Mouse (Mus musculus) erythroid progenitor cell, adult 5-6 weeks (primary cell): Measurements from ENCODE around the gene Piezo1. TPM values are rescaled to one million over a fixed set of nuclear protein-coding genes. Genes with fewer than 3 reads are reported as not detected.

ENCODE experiments used
- ATAC-seq: replicated peaks from 2 replicates; pipeline ENCODE4 v1.8.0; 2016; ENCODE audit warnings: moderate number of reproducible peaks, mild to moderate bottlenecking, moderate TSS enrichment, inconsistent platforms; ENCODE audit not compliant: poor library complexity, low FRiP score, severe bottlenecking
- total RNA-seq, 2 experiments: library from RNA; stranded (forward) in 1 of 2; stranded (reverse) in 1 of 2; fragments of 150-400 nt in 1 of 2; fragments of 186-747, 209-891 nt in 1 of 2; gene quantifications; 2 replicates each; pipeline versions ENCODE4 v1.2.3 to v1.2.4; 2015 to 2017; ENCODE audit warnings: low replicate concordance in 2 of 2

Gene Piezo1
- total RNA-seq, 2 experiments from 2014 or later = 31.8 to 43.2 TPM

DNA sequence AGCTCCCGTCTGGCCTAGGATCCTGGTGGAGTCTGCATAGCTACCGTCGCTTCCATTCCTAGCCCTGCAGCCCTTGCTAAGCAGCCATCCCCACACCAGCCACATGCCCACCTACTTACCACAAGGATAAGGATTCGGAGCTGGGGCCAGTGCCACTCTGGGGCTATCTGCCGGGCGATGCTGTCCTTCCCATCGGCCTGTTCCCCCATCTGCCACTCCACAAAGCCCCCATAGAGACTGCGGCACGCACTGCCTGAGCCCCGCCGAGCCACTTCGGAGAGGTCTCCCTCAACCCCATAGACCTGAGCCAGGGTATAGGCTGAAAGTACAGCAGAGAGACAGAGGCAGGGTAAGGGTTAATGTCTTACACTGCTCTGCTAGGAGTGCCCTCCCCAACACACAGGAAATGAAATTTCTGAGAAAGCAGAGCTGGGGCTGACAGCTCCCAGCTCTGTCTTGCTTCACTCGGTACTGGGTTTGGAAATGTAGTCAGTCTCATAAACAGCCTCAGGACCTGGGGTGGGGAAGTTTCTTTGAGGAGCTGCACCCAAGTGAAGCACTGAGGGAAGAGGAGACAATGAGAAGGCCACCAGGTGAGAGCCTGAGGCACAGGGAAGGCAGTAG lies 113.3 kb downstream of the Piezo1 start:
- ATAC-seq = no peak

DNA sequence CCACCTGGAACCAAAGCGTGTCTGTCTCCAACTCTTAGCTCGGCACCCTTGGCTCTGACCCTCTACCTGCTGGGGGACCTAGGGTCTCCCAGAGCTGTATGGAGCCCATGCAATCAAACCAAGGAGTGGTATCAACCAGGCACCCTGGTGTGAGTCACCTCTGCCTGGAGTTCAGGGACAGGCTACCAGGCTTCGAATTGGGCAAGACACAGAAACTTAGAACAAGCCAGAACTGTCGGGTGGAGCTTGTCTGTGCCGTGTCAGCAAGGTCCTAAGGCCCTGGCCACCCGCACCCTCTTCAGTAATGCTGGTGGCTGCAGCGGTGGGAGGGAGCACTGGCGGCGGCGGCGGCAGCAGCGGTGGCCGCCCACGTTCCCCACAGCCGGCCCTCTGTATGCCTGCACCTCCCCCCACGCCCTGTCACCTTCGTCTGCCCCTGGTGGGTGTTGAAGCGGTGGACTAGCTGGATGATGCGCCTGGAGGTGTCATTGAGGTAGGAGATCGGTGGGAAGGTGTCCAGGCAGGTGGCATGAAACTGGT lies 114.5 kb downstream of the Piezo1 start:
- ATAC-seq = no peak

DNA sequence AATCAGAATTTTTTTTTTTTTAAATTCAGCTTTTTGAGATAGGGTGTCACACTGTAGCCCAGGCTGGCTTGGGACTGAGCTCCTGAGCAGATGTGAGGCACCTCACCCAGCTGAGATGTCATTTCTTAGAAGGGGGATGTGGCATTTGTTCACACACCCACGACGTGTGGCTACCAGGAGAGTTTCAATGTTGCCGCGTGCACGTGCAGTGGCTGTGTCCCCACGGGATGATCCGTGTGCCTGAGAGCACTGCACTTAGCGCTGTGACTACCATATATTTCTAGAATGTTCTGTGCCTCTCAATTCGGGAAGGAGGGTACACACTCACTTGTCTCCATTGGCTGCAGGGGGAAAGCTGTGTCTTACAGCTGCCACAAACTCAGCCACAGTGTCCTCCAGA lies 115.0 kb downstream of the Piezo1 start:
- no peak for ATAC-seq

DNA sequence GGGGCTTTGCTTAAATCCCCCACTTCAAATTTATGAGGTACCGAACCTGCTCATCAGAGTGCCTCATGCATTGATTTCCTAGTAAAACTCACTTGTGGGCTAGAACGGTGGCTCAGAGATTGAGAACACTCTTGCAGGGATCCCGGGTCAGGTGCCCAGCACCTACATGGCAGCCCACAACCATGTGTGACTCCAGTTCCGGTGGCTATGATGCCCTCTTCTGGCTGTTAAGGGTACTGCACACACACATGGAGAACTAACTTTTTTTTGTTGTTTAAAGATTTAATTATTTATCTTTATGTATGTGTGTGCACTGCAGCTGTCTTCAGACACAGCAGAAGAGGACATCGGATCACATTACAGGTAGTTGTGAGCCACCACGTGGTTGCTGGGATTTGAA lies 115.8 kb downstream of the Piezo1 start:
- ATAC-seq = no peak

DNA sequence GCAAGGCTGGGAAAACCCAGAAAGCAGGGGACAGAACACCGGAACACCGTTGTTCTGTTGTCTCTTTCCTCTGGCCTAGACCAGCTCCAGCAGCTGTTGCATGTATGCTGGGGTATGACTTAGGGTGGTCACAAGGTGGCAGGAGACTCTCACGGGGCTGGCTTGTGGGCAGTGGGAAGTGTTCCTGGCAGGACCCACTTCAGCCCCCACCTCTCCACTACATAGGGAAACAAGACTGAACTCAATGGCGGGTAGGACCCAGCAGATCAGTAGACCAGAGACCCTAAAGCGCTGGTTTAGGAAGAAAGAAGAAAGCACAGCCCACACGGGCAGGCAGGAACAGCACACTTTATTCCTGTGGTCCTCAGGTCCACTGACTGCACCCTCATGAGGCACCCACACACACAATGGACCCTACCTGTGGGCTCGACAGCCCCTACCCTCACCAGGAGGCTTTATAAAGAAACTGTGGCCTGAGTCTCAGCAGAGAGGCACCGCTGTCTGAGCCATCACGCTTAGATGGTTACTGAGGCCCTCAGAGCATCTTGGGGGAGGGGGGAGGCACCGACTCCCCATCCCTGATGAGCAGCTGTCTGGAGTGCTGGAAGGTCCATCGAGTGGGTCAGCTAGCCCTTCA lies 117.7 kb downstream of the Piezo1 start:
- ATAC-seq = no peak

DNA sequence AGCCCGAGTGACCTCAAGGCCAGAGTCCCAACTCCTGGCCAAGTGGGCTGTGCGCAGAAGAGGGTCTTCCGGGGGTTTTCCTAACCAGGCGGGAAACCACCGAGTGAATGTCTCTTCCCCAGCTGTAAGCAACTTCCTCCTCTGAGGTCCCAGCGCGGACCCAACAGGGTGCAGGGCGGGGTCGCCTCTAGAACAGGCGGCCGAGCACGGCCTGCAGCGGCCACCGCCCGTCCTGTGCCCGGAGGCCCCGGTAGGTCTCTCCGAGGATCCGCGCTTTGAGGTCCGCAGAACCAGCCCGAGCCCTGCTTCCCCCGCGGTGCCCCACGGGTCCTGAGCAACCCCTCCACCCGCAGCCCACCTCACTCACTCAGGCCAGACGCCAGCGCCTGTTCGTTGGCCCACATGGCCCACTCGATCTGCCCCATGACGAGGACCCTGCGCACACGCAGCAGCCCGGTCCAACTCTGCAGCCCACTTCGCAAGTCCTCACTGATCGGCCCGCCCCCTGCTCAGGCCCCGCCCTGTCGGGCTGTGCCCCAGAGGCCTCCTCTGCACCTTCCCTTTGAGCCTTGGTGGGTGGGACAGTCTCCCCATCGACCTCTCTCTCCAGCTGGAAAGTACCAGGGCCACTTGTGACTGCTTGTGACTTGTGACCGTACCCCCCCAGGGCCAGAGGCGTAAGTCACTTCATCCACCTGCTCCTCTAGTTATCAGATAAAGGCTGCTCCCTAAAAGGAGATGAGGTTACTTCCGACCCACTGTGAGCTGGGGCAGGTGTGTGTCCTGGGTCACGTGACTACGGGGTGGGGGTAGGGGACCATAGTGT lies 118.5 kb downstream of the Piezo1 start, which contains the start of gene Cyba:
TSS of gene Cyba (minus strand) at position 488 of the 826 bp plus-strand sequence.
- no peak for ATAC-seq

Other genes with a start within 250 kb of the Piezo1 start
- not detected in 2 replicates for gene Trhr2, start 190.6 kb downstream of the Piezo1 start, total RNA-seq (2015; ENCODE audit: low replicate concordance)
- not detected in 2 replicates for gene Trhr2, start 190.6 kb downstream of the Piezo1 start, total RNA-seq (2017; ENCODE audit: low replicate concordance)
- gene Zc3h18, start 174.7 kb downstream of the Piezo1 start, total RNA-seq (2015; ENCODE audit: low replicate concordance) = 32.3 and 32.8 TPM in 2 replicates
- 57.9 and 58.0 TPM in 2 replicates for gene Zc3h18, start 174.7 kb downstream of the Piezo1 start, total RNA-seq (2017; ENCODE audit: low replicate concordance)
- gene Il17c, start 129.3 kb downstream of the Piezo1 start, total RNA-seq (2015; ENCODE audit: low replicate concordance) = not detected in 2 replicates
- not detected in 2 replicates for gene Il17c, start 129.3 kb downstream of the Piezo1 start, total RNA-seq (2017; ENCODE audit: low replicate concordance)
- 73.9 and 89.3 TPM in 2 replicates for gene Cyba, start 118.4 kb downstream of the Piezo1 start, total RNA-seq (2015; ENCODE audit: low replicate concordance)
- gene Cyba, start 118.4 kb downstream of the Piezo1 start, total RNA-seq (2017; ENCODE audit: low replicate concordance) = 35.7 TPM in 2 replicates
- not detected in 2 replicates for gene Mvd, start 107.9 kb downstream of the Piezo1 start, total RNA-seq (2015; ENCODE audit: low replicate concordance)
- gene Mvd, start 107.9 kb downstream of the Piezo1 start, total RNA-seq (2017; ENCODE audit: low replicate concordance) = 1.8 and 2.1 TPM in 2 replicates
- not detected in 2 replicates for gene Snai3, start 90.6 kb downstream of the Piezo1 start, total RNA-seq (2015; ENCODE audit: low replicate concordance)
- not detected in 2 replicates for gene Snai3, start 90.6 kb downstream of the Piezo1 start, total RNA-seq (2017; ENCODE audit: low replicate concordance)
- gene Rnf166, start 75.3 kb downstream of the Piezo1 start, total RNA-seq (2015; ENCODE audit: low replicate concordance) = 15.5 and 20.9 TPM in 2 replicates
- gene Rnf166, start 75.3 kb downstream of the Piezo1 start, total RNA-seq (2017; ENCODE audit: low replicate concordance) = 6.8 and 12.5 TPM in 2 replicates
- gene Ctu2, start 75.2 kb downstream of the Piezo1 start, total RNA-seq (2015; ENCODE audit: low replicate concordance) = 7.1 and 9.7 TPM in 2 replicates
- 0.23 and 0.51 TPM in 2 replicates for gene Ctu2, start 75.2 kb downstream of the Piezo1 start, total RNA-seq (2017; ENCODE audit: low replicate concordance)
- gene Cdt1, start 16.7 kb upstream of the Piezo1 start, total RNA-seq (2015; ENCODE audit: low replicate concordance) = 55.5 and 65.8 TPM in 2 replicates
- 33.0 and 77.8 TPM in 2 replicates for gene Cdt1, start 16.7 kb upstream of the Piezo1 start, total RNA-seq (2017; ENCODE audit: low replicate concordance)
- 39.4 and 53.7 TPM in 2 replicates for gene Aprt, start 25.6 kb upstream of the Piezo1 start, total RNA-seq (2015; ENCODE audit: low replicate concordance)
- gene Aprt, start 25.6 kb upstream of the Piezo1 start, total RNA-seq (2017; ENCODE audit: low replicate concordance) = 12.3 and 15.5 TPM in 2 replicates
- 4.6 and 24.5 TPM in 2 replicates for gene Galns, start 60.1 kb upstream of the Piezo1 start, total RNA-seq (2015; ENCODE audit: low replicate concordance)
- gene Galns, start 60.1 kb upstream of the Piezo1 start, total RNA-seq (2017; ENCODE audit: low replicate concordance) = 4.2 and 5.0 TPM in 2 replicates
- 18.0 and 43.2 TPM in 2 replicates for gene Trappc2l, start 60.3 kb upstream of the Piezo1 start, total RNA-seq (2015; ENCODE audit: low replicate concordance)
- gene Trappc2l, start 60.3 kb upstream of the Piezo1 start, total RNA-seq (2017; ENCODE audit: low replicate concordance) = 1.8 and 5.9 TPM in 2 replicates
- not detected in 2 replicates for gene Pabpn1l, start 71.4 kb upstream of the Piezo1 start, total RNA-seq (2015; ENCODE audit: low replicate concordance)
- not detected in 2 replicates for gene Pabpn1l, start 71.4 kb upstream of the Piezo1 start, total RNA-seq (2017; ENCODE audit: low replicate concordance)
- 4.0 and 16.8 TPM in 2 replicates for gene Cbfa2t3, start 147.8 kb upstream of the Piezo1 start, total RNA-seq (2015; ENCODE audit: low replicate concordance)
- 1.5 and 7.6 TPM in 2 replicates for gene Cbfa2t3, start 147.8 kb upstream of the Piezo1 start, total RNA-seq (2017; ENCODE audit: low replicate concordance)
- 1.4 and 1.7 TPM in 2 replicates for gene Acsf3, start 224.2 kb upstream of the Piezo1 start, total RNA-seq (2015; ENCODE audit: low replicate concordance)
- gene Acsf3, start 224.2 kb upstream of the Piezo1 start, total RNA-seq (2017; ENCODE audit: low replicate concordance) = 1.2 and 2.3 TPM in 2 replicates